Mouse (Mus musculus) myocyte (in vitro differentiated cells): ENCODE data around the gene Slc34a3.

ENCODE experiments used
- E2F4 ChIP-seq: IDR thresholded peaks from one replicate; pipeline ENCODE4 v1.6.1; 2011; ENCODE audit warnings: mild to moderate bottlenecking, control low read depth, moderate library complexity; ENCODE audit not compliant: insufficient read depth
- MYOD1 ChIP-seq, 3 experiments: IDR thresholded peaks; one replicate each; pipeline ENCODE4 v1.6.1; 2011; ENCODE audit warnings: control low read depth in 2 of 3, low read depth in 2 of 3, mild to moderate bottlenecking in 2 of 3, moderate library complexity in 1 of 3; ENCODE audit not compliant: insufficient read length in 2 of 3, control insufficient read depth in 1 of 3
- POLR2A ChIP-seq: IDR thresholded peaks from one replicate; pipeline ENCODE4 v1.6.1; 2011; ENCODE audit warnings: low read depth, mild to moderate bottlenecking, control low read depth, moderate library complexity; ENCODE audit not compliant: insufficient read length
- POLR2AphosphoS2 ChIP-seq: IDR thresholded peaks from one replicate; pipeline ENCODE4 v1.6.1; 2011; ENCODE audit warnings: low read depth, control low read depth; ENCODE audit not compliant: insufficient read length
- REST ChIP-seq: IDR thresholded peaks from one replicate; pipeline ENCODE4 v1.6.1; 2011; ENCODE audit warnings: mild to moderate bottlenecking, control low read depth, moderate library complexity; ENCODE audit not compliant: insufficient read depth, insufficient read length
- SRF ChIP-seq: IDR thresholded peaks from one replicate; pipeline ENCODE4 v1.6.1; 2011; ENCODE audit warnings: low read depth; ENCODE audit not compliant: control insufficient read depth, insufficient read length
- TCF12 ChIP-seq: IDR thresholded peaks from one replicate; pipeline ENCODE4 v1.6.1; 2011; ENCODE audit warnings: mild to moderate bottlenecking, control low read depth; ENCODE audit not compliant: poor library complexity, insufficient read depth, severe bottlenecking
- TCF3 ChIP-seq: IDR thresholded peaks from one replicate; pipeline ENCODE4 v1.6.1; 2011; ENCODE audit warnings: low read depth, control low read depth; ENCODE audit not compliant: insufficient read length
- USF1 ChIP-seq: IDR thresholded peaks from one replicate; pipeline ENCODE4 v1.6.1; 2011; ENCODE audit warnings: low read depth, mild to moderate bottlenecking, control low read depth, moderate library complexity

DNA sequence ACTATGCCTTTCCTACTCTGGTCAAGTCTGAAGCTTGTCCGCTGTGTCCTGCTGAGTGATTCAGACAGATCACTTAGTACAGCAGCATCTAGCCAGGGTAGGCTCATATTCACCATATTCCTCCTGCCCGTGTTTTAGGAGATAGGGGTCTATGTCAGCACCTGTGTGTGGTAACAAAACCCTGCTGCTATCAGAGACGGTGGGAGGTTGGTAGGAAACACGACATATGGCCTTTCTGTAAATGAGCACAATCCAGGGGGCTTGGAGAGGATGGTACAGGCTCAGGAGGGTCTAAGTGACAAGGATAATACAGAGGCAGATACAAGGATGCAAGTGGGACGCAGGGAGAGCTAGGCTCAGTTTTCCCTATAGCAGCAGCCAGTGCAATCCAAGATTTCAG, 4.6 kb downstream of the Slc34a3 start:
- no peak for TF ChIP-seq POLR2A
- no peak for TF ChIP-seq MYOD1 (IDR thresholded peaks at IDR 0.05; ENCODE audit: control insufficient read depth in 1 of 3, insufficient read length in 2 of 3, low read depth in 2 of 3)
- TF ChIP-seq USF1, result no peak
- no peak for TF ChIP-seq POLR2AphosphoS2
- TF ChIP-seq TCF12, result no peak
- no peak for TF ChIP-seq SRF
- no peak for TF ChIP-seq E2F4
- TF ChIP-seq REST, result no peak
- TF ChIP-seq TCF3, result no peak
